Mouse (Mus musculus): Measurements from ENCODE around the gene Pmpca.

GRCm38 (mm10) chr2:26409362-26409761 lies 20.2 kb downstream of the Pmpca start:
- no peak for TF ChIP-seq CTCF (IDR thresholded peaks at IDR 0.05; ENCODE audit: low read depth)
- TF ChIP-seq EP300 (IDR thresholded peaks at IDR 0.05; ENCODE audit: low read depth) = no peak
